Mouse (Mus musculus) megakaryocyte, embryonic 14.5 days (primary cell): ENCODE data around the gene Nid1.

Experiments
- FLI1 ChIP-seq: IDR thresholded peaks from 2 replicates; pipeline ENCODE4 v1.6.1; 2012; ENCODE audit warnings: low read length, inconsistent platforms, mixed read lengths
- GATA1 ChIP-seq: IDR thresholded peaks from 3 replicates; pipeline ENCODE4 v1.6.1; 2012; ENCODE audit warnings: mixed read lengths, low read length, inconsistent platforms, borderline replicate concordance

GRCm38 (mm10) chr13:13484351-13484751 is 47.0 kb downstream of the Nid1 start:
- no peak for TF ChIP-seq GATA1
- no peak for TF ChIP-seq FLI1
